Mouse (Mus musculus): ENCODE measurements around the gene Cmtr1.
"Not testable (repeated sequence)": the region's sequence is repeated elsewhere in the genome, so short reads cannot be mapped to it uniquely, and the experiment has no call there.

Gene Cmtr1

DNA sequence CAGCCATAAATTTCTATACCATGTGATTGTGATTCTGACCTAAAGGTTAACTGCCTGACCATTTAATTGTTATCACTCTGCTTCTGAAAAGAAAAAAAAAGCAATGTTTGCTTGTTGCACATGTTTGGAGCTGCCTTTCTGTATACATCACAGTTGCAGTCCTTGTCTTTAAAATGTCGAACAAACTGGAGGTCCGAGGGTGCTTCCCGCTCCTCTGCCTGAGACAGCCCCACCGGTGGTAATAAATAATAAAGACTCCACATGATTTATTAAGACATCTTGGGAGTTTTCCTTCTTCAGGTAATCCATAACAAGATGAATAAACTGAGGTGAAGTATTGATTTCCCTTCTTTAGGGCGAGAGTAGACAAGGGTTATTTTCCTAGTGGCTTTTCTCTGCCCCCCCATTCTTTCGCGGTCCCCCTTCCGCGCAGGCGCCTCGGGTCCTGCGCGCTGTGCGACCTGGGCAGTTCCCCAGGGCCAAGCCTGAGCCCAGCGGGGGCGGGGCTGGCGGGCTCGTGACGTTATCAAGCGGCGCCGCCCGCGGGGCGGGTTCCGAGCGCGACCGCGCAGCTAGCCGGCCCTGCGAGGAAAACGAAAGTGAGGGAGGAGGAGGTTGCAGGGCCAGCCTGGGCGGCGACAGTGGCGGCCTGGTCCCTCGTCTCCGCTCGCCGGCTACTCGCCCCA, at the start of gene Cmtr1:
TSS of gene Cmtr1 (plus strand) at position 520 of the 686 bp plus-strand sequence.
- peak; percentile 88 to 89 for DNase-seq

DNA sequence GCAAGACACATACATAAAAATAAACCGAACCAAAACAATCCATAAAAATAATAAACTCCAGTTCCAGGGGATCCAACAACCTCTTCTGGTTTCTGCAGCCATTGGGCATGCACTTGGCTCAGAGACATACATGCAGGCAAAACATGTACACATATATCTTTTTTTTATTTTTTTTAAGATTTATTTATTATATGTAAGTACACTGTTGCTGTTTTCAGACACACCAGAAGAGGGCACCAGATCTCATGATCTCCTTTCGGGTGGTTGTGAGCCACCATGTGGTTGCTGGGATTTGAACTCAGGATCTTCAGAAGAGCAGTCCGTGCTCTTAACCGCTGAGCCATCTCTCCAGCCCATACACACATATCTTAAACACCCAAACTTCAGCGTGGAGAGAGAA, 46.9 kb upstream of the Cmtr1 start:
- DNase-seq: not testable (repeated sequence)

DNA sequence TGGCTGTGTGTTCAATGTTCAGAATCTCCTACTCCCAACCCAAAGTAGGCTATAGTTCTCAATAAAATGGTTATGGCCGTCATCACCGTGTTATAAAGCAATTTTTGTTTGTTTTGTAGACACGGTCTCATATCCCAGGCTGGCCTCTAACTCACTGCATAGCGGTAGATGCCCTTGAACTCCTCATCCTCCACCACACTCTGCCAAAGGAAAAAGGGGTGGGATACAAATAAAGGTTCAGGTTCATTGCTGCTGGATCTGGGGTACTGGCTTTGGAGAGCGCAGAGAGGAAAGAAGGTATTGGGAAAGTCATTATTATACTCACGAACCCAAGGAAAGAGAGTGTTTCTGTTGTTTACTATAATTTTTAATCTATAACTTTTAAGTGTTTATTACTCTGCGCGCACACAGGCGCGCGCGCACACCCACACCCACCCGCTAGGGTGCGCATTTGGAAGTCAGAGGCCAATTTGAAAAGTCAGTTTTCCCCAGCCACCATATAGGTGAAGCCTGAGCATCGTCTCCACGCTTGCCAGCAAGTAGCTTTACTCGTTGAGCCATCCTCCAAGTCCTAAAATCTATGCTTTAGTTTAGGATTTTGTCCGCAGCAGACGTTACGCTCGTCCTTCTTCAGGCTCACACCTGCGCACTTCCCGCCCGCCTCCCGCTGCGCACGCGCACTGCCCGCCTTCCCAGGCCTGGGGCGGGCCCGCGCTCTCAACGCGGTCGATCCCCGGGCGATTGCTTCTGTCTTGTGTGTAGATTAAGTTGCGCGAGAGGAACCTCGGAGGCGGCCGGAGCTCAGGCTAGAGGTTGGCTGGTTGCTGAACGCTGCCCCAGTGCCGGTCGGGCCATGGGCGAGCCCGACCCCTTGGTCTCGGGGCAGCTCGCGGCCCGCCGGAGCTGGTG, 46.0 kb upstream of the Cmtr1 start, which contains the start of the genes Rnf8 and Gm28043:
TSS of gene Rnf8 (plus strand) at position 676 of the 909 bp plus-strand sequence.
TSS of gene Gm28043 (plus strand) at position 762 of the 909 bp plus-strand sequence.
- peak; percentile 87 to 88 for DNase-seq

DNA sequence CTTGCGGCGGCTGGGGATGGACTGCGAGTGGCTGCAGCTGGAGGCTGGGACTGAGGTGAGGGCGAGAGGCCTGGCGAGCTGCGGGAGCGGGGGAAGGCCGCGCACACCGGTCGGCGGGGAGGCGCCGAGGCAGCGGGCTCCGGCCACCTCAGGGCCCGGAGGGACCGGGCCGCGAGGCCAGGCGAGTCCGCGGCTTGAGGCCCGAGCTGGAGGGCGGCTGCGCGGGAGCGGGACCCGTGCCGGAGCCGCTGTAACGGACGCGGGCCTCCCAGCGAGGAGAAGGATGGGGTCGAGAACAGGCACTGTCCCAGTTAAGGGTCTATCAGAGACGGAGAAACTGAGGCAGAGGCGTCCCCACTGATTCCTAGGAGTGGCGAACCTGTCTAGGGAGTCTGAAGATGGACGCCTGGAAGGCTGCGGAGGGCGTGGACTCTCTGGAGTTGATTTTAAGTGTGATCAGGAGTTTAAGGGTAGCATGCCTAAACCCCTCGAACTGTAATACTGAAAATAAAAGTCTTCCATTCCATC, 45.3 kb upstream of the Cmtr1 start:
- no peak for DNase-seq

DNA sequence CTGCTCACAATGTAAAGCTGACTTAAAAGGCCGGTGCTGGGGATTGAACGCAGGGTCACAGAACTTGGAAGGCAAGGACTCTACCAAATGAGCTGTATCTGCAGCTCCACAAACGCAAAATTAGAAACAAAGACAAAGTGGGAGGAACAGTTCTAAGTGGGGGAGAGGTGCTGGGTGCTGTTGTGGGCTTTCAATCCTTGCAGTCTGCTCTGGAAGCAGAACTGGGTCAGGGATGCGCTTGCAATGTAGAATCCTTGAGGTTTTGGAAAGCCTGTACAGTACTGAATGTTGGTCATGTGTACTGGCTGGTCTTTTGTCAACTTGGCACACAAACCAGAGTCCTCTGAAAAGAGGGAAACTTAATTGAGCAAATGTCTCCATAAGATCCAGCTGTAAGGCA, 44.8 kb upstream of the Cmtr1 start:
- no peak for DNase-seq

DNA sequence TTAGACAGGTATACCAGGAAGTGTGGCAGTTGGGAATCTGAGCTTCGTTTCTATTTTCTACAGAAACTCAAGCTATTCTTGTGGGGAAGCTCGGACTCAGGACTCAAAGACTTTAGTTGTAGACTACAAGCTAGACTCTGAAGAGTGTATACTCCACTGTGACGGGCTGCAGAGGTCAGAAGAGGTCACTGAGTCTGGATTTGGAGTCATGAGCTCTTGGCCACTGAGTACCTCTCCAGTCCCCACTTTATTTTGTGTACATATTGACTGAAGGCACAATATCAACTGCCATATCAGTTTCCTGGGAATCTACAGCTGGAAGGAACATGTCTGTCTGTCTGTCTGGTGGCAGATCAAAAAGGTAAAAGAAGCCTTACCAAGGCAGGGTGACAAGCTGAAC, 41.2 kb upstream of the Cmtr1 start:
- DNase-seq: no peak

DNA sequence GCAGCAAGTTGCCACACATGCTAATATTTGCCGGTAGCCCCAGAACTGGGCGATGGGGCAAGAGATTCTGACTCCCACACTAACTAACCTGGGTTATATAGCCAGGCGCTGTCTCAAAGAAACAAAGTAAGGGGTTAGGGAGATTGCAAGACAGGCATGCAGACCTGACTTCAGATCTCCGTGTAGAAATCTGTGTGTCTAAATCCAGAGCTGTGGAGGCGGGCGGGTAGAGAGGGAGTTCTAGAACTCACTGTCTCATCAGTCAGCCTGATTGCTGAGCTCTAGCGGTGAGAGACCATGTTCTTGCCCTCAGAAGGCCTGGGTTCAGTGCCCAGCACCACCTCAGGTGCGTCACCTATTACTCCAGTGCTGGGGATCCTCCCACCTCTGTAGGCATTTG, 36.9 kb upstream of the Cmtr1 start:
- DNase-seq: no peak

DNA sequence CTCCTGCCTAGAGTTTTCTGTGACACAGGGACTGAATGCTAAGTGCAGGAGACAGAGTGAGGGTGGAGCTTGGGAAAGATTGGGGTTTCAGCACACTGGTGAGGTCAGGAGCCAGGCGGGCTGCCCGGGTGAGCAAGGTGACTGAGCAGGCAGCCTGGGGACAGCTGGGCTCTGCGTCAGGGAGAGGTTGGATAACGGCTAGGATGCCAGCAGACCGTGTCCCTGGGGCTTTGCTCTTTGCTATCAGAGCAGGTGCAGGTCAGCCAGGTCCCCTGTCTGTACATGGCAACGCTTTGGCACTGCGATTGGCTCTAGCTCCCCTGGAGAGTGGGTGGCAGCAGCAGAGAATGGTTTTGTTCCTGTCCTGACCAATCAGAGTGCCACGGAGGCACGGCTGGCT, 33.1 kb upstream of the Cmtr1 start:
- no peak for DNase-seq

DNA sequence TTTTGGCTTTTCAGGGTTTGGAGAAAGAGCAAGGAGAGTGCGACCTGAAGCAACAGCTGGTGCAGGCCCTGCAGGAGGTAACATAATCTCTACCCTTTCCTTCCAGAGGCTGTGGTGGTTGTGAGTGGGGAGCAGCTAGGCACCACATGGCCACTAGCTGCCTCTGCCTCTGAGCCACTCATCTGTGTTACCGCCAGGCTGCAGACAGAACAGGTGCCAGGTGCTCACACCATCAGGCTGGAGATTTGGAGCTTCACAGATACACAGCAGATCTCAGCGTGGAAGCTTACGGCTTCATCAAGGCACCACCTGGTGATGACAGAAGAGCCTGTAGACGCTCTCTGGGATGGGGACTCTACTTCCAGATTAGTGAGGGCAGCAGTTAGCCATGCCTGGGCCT, 31.4 kb upstream of the Cmtr1 start:
- DNase-seq: no peak

DNA sequence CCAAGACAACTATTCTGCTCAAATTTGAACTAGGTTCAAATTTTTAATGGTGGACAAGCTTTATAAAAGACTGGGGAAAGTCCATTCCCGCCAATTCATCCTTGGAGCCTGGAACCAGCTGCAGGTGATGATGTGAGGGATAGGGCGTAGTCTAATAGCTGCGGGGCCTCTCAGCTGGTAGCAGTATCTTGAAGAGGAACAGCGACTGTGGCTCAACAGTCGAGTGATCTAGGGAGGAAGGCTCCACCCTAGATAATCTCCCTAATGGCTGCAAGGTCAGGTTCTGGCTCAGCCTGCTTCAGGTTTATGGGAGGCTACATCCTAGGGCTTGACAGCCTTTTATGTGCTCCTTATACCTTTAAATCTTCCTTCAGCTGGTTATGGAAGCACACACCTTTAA, 30.8 kb upstream of the Cmtr1 start:
- DNase-seq: no peak

DNA sequence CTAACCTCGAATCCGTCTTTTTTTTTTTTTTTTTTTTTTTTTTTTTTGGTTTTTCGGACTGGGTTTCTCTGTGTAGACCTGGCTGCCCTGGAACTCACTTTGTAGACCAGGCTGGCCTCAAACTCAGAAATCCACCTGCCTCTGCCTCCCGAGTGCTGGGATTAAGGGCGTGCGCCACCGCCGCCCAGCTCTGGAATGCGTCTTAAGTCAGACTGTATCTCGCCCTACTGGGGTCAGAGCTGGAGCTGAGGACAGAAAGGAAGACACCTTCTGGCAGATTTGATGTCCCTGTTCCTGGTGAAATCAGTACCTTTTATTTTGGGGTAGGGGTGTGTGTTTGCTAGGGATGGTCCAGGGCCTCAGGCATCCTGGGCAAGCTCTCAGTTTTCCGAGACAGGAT, 28.1 kb upstream of the Cmtr1 start:
- no peak for DNase-seq

DNA sequence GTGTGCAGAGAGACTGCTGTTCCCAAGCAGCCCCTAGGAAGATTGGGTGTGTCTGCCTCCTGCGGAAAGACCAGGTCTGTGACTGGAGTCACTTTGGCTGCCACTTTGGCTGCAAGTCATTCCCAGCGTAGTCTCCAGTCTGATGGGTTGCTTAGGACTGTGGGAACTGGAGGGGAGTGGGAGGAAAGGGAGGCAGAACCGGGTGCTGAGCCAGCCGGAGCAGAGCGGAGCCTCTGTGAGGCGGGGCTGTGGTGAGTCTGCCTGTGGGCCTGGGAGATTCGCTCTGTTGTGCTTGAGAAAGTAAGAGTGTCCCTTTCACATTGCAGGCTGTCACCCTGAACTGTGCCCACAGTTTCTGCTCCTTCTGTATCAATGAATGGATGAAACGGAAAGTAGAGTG, 24.9 kb upstream of the Cmtr1 start:
- DNase-seq: no peak

DNA sequence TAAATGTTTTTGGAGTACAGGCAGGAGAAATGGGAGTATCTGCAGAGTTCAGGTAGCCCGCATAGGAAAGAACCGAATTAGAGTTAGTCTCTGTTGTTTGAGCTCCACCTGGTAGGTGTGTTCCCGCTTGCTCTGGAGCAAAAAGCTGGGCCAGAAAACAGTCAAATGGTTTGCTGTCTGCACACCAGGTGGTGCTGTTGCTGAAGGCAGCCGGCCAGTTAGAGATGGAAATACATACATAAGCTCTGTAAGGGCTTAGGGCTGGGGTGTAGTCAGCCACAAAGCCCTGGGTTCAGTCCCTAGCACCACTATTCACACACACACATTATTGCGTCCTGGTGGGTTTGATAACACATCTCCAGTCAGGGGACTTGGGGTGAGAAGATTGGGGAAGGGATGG, 24.3 kb upstream of the Cmtr1 start:
- no peak for DNase-seq

DNA sequence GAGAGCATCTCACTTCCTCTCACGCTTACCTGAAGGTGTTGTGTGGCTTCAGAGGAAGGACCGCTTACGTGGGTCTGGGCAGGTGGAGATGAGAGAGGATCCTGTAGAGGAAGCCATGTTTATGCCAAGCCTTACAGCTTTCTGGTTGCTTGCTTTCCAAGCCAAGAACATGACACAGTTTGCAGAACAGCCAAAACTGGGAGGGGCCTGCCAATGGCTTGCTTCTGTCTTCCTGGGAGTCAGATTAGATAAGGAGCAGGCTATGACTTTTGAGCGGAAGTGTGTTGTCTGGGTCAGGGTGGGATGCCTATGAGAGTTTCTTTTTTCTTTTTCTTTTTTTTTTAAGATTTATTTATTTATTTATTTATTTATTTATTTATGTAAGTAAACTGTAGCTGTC, 23.0 kb upstream of the Cmtr1 start:
- DNase-seq: no peak

DNA sequence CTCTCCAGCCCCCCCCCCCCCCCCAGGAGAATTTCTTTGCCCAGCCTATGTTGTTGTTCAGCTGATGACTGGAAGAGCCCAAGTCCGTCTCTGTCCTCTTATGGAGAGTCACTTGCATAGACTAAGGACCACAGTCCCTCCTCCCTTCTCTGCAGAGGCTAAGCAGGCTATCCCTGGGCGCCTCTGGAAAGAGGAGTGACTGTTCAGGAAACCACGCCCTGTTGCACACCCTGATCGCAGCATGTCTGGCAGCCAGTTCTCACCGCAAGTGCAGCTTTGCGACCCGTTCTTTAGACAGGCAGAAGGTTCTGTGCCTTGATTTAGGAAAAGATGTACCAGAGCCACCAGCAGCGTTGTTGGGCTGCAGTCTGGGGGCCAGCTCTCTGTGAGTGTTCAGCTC, 22.5 kb upstream of the Cmtr1 start:
- DNase-seq: no peak

DNA sequence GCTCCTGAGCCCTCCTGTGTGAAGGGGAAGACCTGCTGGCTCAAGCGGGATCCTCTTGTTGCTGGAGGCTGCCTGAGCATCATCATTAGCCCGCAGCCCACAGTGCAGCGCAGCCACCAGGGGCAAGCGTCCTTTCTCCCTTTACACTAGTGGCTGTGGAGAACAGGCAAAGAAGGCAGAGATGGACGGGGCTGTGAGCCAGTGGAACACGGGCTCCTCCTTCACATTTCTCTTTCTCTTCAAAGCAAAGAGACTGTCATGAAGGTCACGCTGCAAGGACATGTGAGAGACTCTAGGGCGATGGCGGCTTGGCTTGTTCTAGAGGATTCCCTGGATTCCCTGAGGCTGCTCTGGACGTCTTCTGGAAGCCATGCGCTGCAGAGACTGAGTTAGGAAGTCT, 19.4 kb upstream of the Cmtr1 start:
- no peak for DNase-seq

DNA sequence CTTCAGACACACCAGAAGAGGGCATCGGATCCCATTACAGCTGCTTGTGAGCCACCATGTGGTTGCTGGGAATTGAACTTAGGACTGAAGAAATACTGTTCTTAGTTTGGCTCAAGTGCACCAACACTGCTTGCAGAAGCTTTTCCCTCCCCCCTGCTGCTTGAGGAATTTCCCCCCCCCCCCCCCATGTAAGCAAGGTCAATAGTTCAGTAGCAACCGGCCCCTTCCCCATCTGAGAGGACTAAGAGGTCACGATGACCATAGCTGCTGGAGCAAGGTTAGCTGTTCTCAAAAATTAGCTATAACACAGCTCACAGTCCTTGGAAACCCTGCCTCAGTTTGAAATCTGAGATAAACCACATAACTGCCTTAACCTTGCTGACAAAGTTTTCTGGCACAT, 18.2 kb upstream of the Cmtr1 start:
- DNase-seq: no peak

DNA sequence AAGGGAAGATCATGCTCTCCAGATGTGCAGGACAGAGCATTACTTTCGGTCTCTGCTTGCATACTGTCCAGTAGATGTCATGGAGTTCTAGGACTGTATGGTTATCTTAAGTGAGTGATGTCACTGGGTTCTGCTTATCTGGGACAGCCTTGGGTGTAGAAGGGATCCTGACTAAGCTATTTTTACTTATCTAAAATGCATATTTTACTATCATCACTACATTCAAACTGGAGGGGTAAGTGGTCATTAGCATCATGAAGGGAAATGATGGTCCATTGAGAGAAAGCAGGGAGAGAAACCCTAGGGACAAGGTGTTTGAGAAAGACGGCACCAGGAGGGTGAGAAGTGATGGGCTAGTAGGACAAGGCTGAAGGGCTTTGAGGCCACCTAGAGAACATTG, 2.1 kb upstream of the Cmtr1 start:
- DNase-seq: no peak

DNA sequence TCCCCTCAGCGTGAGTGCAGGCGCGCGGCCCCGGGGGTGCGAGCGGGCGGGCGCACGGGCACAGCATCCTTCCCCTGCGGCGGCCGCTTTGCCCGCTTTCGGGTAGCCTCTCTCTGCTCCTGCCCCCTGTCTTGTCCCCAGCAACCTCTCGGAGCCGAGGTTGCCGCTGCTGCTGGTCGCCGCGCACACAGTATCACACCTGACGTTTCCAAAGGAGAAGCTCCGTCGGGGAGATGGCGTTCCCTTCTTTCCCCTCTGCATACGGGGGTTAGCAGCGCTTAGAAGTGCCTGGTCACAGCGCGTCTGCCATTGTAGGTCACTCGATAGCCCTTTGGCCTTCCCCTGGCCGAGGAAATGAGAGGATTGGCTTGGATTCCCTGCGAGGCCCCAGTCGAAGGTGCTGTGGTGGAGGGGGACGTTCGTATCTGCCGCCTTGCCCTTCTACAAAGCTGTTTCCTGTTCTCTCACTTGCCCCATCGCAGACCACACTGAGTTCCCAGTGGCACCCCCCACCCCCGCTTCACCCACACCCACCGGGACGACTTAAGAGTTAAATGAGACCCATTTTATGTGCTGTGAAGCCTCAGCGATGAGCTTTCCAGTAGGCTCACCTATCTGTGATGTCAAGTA, 482 bp downstream of the Cmtr1 start:
- DNase-seq: peak; percentile 24 to 42

DNA sequence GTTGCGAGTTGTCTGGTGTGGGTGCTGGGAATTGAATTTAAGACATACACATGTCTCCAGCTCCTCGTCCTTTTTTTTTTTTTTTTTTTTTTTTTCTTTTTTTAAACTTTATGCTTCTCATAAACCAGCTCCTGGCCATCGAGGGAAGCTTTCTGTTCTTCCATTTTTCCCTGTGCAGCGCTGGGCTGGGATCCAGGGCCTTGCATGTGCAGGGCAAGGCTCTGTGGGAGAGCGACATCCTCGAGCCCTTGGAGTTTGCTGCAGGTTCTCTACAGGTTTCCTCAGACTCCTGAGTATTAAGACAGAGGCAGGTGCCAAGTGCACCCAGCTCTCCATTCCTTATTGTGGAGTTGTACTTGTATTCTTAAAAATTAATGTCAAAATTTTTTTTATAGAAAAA, 1.8 kb downstream of the Cmtr1 start:
- DNase-seq: no peak

DNA sequence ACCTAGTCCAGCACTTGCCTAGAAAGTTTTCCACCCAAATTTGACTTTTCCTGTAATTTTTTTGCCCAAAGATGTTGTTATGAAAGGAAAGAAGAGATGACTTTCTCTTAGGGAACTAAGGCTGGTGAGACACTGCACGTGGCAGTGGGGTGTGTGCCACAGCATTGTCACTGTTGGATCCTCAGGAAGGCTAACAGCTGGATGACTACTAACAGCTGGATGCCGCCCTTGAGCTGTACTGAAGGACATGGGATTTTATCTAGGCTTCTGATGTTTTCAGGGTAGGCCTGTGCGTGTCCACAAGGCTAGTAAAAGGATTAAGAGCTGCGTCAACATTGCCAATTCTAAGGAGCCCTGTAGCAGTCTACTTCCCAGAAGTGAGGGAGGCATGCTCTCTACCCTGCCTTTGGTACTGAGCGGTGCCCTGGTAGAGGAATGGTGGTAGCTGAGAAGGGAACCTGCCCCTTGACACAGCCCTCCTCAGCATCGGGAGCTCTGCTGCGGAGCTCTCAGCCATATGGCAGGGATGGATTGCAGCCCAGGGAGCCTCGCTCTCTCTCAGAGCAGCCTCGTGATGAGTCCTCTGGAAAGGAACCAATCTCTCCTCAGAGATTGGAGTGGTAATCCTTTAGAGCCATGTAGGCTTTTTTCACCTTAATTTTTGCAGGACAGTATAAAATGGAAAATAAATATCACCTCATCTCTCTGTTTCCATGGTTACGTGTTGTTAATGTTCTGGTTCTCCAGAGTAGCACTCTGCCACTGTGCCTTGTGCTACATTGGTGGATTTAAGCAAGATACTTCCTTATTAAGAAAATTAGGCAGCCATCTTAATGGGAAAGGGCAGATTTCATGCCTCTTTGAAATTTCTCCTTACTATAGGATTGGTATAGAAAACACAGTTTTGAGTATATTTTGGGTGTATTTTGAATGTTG, 7.9 kb downstream of the Cmtr1 start:
- no peak for DNase-seq

DNA sequence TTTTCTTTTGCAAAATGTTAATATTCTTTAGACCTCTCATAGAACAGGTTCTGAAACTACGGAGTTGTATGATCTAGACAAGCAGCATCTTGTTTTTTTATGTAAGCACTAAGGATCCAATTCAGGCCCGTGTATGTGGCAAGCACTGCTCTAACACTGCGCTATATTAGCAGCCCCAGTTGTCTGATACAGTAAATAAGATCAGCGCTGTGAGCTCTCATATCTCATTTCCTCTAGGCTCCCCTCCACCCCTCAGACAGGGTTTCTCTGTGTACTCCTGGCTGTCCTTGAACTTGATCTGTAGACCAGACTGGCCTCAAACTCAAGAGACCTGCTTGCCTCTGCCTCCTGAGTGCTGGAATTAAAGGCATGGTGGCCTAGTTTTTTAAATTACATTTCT, 8.6 kb downstream of the Cmtr1 start:
- no peak for DNase-seq
